Mouse (Mus musculus) lung, embryonic 14.5 days (tissue): ENCODE measurements around the gene Camk1d. TPM values are rescaled to one million over a fixed set of nuclear protein-coding genes. Genes with fewer than 3 reads are reported as not detected.

Experiments
- ATAC-seq: fragments of 200-750 bp; cut with Nextera tagmentation; 2 replicates; pipeline ENCODE4 v1.8.0; 2017; ENCODE audit warnings: mild to moderate bottlenecking, moderate TSS enrichment, moderate library complexity; ENCODE audit not compliant: insufficient read depth
- DNase-seq: peaks from one replicate; pipeline ENCODE4 v3.0.0-alpha.2; 2015
- H3K27ac ChIP-seq: fragments of 300-500 bp; sonication (generic); 2 replicates; pipeline ENCODE4 v1.5.1; 2014; ENCODE audit warnings: low read depth, mild to moderate bottlenecking, moderate library complexity
- H3K27me3 ChIP-seq: fragments of 300-500 bp; sonication (generic); 2 replicates; pipeline ENCODE4 v1.6.1; 2014; ENCODE audit warnings: low read length, control low read depth; ENCODE audit not compliant: insufficient read depth
- H3K36me3 ChIP-seq: fragments of 300-500 bp; sonication (generic); 2 replicates; pipeline ENCODE4 v1.6.1; 2014; ENCODE audit warnings: control low read depth; ENCODE audit not compliant: insufficient read depth
- H3K4me1 ChIP-seq: fragments of 300-500 bp; sonication (generic); 2 replicates; pipeline ENCODE4 v1.6.1; 2014; ENCODE audit warnings: antibody characterized with exemption, control low read depth; ENCODE audit not compliant: insufficient read depth
- H3K4me2 ChIP-seq: fragments of 300-500 bp; sonication (generic); 2 replicates; pipeline ENCODE4 v1.6.1; 2014; ENCODE audit warnings: mild to moderate bottlenecking
- H3K4me3 ChIP-seq: fragments of 300-500 bp; sonication (generic); 2 replicates; pipeline ENCODE4 v1.5.1; 2014; ENCODE audit warnings: low read depth, low read length
- H3K9ac ChIP-seq: fragments of 300-500 bp; sonication (generic); 2 replicates; pipeline ENCODE4 v1.6.1; 2014
- H3K9me3 ChIP-seq: fragments of 300-500 bp; sonication (generic); 2 replicates; pipeline ENCODE4 v1.6.1; 2016; ENCODE audit warnings: low read depth, low read length, control low read depth
- CTCF ChIP-seq: IDR thresholded peaks from 2 replicates; pipeline ENCODE4 v1.5.1; 2016; ENCODE audit warnings: antibody characterized with exemption, low read depth
- WGBS: fragments of 180-500 bp; shearing (Covaris S2); extraction: QIAGEN DNeasy Blood & Tissue Kit; methylation state at CpG from one replicate; pipeline ENCODE4 v1.1.7; 2014; 5-methylcytosine and 5-hydroxymethylcytosine counted together
- polyA plus RNA-seq: library from polyadenylated mRNA; unstranded; fragments of >200 nt; fragmentation: Nextera tagmentation; extraction: Ambion mirVana; gene quantifications from 2 replicates; pipeline ENCODE4 v1.2.1, GENCODE M21; 2014

Camk1d gene
- polyA plus RNA-seq, 1 experiment from 2014 or later = 2.9 TPM

- DNase-seq = no peak
- peaks cover 5% of the 10 kb centered on the region for H3K4me1 ChIP-seq
- 49% methylated on average over 7 of the region's 7 CpGs for WGBS
- no peak overlapping the region for H3K9ac ChIP-seq
- H3K36me3 ChIP-seq = no peaks in the 10 kb centered on the region
- no peak for ATAC-seq
- no peak overlapping the region for H3K4me3 ChIP-seq
- peaks cover 28% of the 10 kb centered on the region for H3K27me3 ChIP-seq
- H3K27ac ChIP-seq = no peak overlapping the region
- H3K4me2 ChIP-seq = peak overlapping the region; percentile 99; the same call in 1 of the 2 replicates
- H3K9me3 ChIP-seq = no peaks in the 10 kb centered on the region
- TF ChIP-seq CTCF = no peak
These were observed 2.1 kb downstream of the Camk1d start for GRCm38 (mm10) chr2:5712255-5712654.

GRCm38 (mm10) chr2:5709911-5710310 is 4.4 kb downstream of the Camk1d start:
- DNase-seq (no peak), ATAC-seq (no peak)
- H3K27ac ChIP-seq = no peak overlapping the region
- H3K9ac ChIP-seq = no peak overlapping the region
- H3K27me3 ChIP-seq = peaks cover 28% of the 10 kb centered on the region
- H3K36me3 ChIP-seq = no peaks in the 10 kb centered on the region
- no peak overlapping the region for H3K4me3 ChIP-seq
- H3K4me1 ChIP-seq = peaks cover 5% of the 10 kb centered on the region
- no peaks in the 10 kb centered on the region for H3K9me3 ChIP-seq
- WGBS = 83% methylated on average over 4 of the region's 4 CpGs
- H3K4me2 ChIP-seq = no peak overlapping the region
- no peak for TF ChIP-seq CTCF

- no peak overlapping the region for H3K9ac ChIP-seq
- H3K27ac ChIP-seq = no peak overlapping the region
- H3K36me3 ChIP-seq = no peaks in the 10 kb centered on the region
- no peak overlapping the region for H3K4me3 ChIP-seq
- no peak for TF ChIP-seq CTCF
- peaks cover 1% of the 10 kb centered on the region; the same call in 1 of the 2 replicates for H3K4me1 ChIP-seq
- ATAC-seq (peak; percentile 56; the same call in 1 of the 2 replicates), DNase-seq (peak; percentile 77)
- no peak overlapping the region for H3K4me2 ChIP-seq
- no peaks in the 10 kb centered on the region for H3K9me3 ChIP-seq
- WGBS = 55% methylated on average over 10 of the region's 10 CpGs
- peaks cover 20% of the 10 kb centered on the region for H3K27me3 ChIP-seq
These were observed 6.2 kb downstream of the Camk1d start for GRCm38 (mm10) chr2:5707871-5708733.

GRCm38 (mm10) chr2:5706618-5707017 is 7.7 kb downstream of the Camk1d start:
- H3K9me3 ChIP-seq = no peaks in the 10 kb centered on the region
- no peaks in the 10 kb centered on the region for H3K36me3 ChIP-seq
- DNase-seq = no peak
- H3K27me3 ChIP-seq = peaks cover 5% of the 10 kb centered on the region; the same call in 1 of the 2 replicates
- TF ChIP-seq CTCF = no peak
- no peaks in the 10 kb centered on the region for H3K4me1 ChIP-seq
- no peak overlapping the region for H3K4me3 ChIP-seq
- no peak overlapping the region for H3K4me2 ChIP-seq
- H3K9ac ChIP-seq = no peak overlapping the region
- 79% methylated on average over 4 of the region's 4 CpGs for WGBS
- no peak overlapping the region for H3K27ac ChIP-seq
- no peak for ATAC-seq

- no peaks in the 10 kb centered on the region for H3K36me3 ChIP-seq
- DNase-seq (no peak), ATAC-seq (no peak)
- H3K9me3 ChIP-seq = no peaks in the 10 kb centered on the region
- H3K4me3 ChIP-seq = no peak overlapping the region
- H3K9ac ChIP-seq = no peak overlapping the region
- 81% methylated on average over 2 of the region's 2 CpGs for WGBS
- no peaks in the 10 kb centered on the region for H3K4me1 ChIP-seq
- H3K27me3 ChIP-seq = no peaks in the 10 kb centered on the region
- TF ChIP-seq CTCF = no peak
- H3K27ac ChIP-seq = no peak overlapping the region
- H3K4me2 ChIP-seq = no peak overlapping the region
These were observed 11.9 kb downstream of the Camk1d start for GRCm38 (mm10) chr2:5702370-5702769.

GRCm38 (mm10) chr2:5700931-5701330 is 13.4 kb downstream of the Camk1d start:
- no peaks in the 10 kb centered on the region for H3K36me3 ChIP-seq
- no peaks in the 10 kb centered on the region for H3K4me1 ChIP-seq
- no peaks in the 10 kb centered on the region for H3K9me3 ChIP-seq
- ATAC-seq = no peak
- no peaks in the 10 kb centered on the region for H3K27me3 ChIP-seq
- TF ChIP-seq CTCF = no peak
- WGBS = 97% methylated on average over 3 of the region's 3 CpGs
- H3K9ac ChIP-seq = no peak overlapping the region
- no peak overlapping the region for H3K27ac ChIP-seq
- no peak overlapping the region for H3K4me3 ChIP-seq
- no peak for DNase-seq
- H3K4me2 ChIP-seq = no peak overlapping the region

GRCm38 (mm10) chr2:5698451-5698850 is 15.9 kb downstream of the Camk1d start:
- H3K4me1 ChIP-seq = no peaks in the 10 kb centered on the region
- no peak overlapping the region for H3K9ac ChIP-seq
- no peaks in the 10 kb centered on the region for H3K9me3 ChIP-seq
- H3K4me3 ChIP-seq = no peak overlapping the region
- no peak for ATAC-seq
- H3K4me2 ChIP-seq = no peak overlapping the region
- H3K36me3 ChIP-seq = no peaks in the 10 kb centered on the region
- DNase-seq = no peak
- H3K27me3 ChIP-seq = no peaks in the 10 kb centered on the region
- H3K27ac ChIP-seq = no peak overlapping the region
- TF ChIP-seq CTCF = no peak
- 51% methylated on average over 8 of the region's 8 CpGs for WGBS
